Mouse (Mus musculus) A20 (cell line): ENCODE measurements around the gene Cideb.

Source experiments
- DNase-seq: peaks from one replicate; pipeline ENCODE4 v3.0.0-alpha.2; 2011; ENCODE audit warnings: low read depth, low spot score

The Cideb gene

DNA sequence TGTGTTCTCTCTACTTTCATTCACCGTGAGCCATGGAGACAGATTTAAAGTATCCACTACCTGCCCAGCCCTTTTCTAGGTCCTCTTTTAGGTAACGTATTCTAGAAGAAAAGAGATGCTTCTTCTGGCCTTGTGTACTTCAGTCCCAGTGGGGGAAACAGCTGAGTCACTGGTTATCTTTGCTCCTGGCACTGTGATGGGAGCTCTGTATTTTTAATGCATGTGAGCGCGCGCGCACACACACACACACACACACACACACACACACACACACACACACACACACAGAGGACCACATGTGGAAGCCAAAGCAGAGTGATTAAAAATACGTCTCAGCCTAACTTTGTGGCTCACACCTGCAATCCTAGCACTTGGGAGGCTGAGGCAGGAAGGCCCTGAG lies 34.8 kb downstream of the Cideb start:
- peak; percentile 50 for DNase-seq

DNA sequence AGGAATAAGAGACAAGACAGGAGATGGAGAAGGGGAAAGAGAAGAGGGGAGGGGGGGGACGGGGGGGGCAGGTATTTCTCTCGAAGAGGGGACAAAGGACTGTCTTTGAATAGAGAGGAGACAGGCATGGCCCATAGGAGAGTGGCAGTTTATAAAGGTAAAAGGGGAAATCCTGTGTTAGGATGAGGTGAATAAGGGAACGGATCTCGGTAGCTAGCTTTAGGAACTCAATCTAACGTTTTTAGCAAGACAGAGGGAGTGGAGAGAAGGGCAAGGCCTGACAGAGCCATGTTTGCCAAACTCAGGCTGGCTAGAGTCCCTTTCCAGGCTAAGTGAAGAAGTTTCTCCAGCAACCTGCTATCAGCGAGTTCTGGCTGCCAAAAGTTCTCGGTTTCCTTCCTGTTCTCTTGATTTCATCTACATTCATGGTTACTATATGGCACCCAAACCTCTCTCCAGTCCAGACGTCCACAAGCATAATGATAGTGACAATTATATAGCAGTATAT lies 35.8 kb downstream of the Cideb start:
- no peak for DNase-seq

DNA sequence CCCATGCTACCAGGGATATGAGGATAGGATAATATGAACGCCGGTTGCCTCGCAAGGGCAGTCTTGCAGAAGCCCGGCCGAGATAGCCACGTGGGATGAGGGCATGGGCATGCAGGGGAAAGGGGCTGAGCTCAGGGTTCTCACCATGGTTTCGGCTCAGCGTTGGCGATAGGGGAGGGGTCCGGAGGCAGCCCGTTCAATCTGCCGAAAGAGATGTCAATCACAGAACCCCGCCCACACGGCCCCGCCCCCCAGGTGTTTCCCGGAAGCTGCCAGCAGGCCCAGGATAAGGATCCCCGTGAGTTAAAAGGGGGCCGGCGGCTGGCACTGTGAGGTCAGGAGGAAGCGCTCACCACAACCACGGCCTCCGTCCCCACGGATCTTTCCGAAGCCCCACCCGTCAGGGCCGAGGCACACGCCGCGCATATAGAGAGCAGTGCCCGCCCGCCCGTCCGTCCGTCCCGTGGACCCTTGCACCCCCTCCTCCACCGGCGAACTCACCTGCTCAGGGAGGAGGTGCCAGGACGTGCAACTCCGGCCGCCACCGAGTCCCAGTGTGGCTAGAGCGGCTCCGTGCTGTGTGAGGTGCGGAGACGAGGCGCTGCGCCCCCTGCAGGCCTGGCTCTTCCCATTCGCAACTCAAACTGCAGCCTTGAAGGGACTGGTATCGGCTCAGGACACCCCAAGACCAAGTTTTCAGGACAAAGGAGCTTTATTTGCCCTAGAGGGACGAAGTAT lies 36.4 kb downstream of the Cideb start, which contains the start of gene Rabggta:
Rabggta (minus strand) TSS at position 564 of the 738 bp plus-strand sequence.
- peak; percentile 98 for DNase-seq

DNA sequence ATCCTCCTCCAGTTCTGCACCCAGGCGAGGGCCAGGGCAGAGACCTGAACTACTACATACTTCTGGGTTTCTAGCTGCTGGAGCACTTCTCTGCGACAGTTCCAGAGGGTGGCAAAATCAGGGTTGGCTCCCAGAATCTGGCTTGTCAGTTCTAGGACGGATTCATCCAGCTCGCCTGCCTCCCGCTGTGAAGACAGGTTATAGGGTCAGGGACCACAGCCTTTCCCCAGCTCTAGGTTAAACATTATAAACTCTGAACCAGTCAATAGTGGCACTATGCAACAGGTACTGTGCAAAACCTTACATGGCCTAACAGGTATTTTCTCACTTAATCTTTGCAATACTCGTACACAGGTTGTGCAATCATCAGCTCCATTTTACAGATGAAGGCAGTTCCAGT lies 37.2 kb downstream of the Cideb start:
- DNase-seq = no peak

DNA sequence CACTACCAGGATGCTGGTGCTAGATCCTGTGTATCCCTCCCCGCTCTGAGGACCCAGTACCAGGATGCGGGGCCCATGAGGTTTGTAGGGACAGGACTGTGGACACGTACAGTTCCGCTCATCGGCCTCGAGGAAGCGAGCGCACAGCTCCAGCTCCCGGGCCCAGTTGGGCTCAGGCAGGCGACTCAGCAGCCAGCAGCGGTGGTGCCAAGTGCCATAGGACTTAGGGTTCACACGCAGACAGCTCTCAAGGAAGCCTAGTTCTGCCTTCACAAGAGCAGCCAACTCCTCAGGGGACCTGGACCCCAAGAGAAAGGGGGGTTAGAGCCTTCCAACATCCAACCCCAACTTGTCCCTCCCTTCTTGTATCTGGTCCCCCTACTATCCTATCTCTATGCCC lies 37.6 kb downstream of the Cideb start:
- no peak for DNase-seq

DNA sequence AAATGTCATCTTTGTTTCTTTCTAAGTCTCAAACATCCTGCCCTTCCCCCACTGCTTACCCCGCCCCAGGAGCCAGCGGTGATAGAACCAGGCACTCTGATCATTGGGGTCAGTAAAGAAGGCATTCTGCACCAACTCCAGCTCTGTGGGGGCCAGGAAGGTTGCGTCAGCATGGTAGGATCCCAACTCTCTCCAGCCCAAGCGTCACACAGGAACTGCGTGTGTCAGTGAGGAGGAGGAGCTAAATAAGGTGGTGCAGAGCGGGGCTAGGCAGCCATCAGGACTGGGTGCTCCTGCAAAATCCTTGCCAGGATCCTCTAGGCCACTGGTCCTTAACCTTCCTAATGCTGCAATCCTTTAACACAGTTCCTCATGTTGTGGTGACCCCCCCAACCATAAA lies 38.5 kb downstream of the Cideb start:
- DNase-seq = no peak

DNA sequence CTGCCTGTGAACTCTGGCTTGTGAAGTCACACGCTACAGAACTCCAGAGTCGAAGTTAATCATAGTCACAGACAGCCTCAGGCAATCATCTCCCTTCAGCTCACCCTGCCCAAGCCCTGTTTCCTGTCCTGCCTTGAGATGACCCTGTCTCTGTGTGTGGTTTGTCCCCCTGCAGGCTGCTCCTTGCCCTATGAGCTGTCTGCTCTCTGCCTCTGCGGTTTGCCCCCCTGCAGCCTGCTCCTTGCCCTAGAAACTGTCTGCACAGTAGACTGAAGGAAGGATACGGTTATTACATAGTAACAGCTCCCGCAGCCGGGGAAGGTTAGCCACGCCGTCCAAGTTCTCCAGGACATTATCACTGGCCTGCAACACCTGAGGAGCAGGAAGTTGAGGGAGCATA lies 41.4 kb downstream of the Cideb start:
- DNase-seq = no peak

DNA sequence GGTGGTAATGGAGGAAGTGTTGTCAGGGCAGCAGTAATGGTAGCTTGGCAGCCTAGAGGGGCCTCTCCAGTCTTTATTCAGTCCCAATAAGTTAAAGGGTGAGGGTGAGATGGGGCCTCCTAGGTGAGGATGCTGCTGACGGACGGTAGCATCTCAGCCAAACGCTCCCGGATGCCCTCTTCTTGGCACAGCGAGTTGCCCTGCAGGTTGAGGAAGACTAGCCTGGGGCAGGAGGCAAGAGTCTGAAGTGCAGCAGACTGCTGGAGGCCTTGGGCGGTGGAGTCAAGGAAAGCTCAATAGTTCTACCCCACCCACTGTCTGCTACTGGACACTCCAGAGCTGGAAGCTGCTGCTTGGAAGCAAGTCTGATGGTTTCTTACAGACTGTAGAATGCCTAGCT lies 42.0 kb downstream of the Cideb start:
- no peak for DNase-seq

DNA sequence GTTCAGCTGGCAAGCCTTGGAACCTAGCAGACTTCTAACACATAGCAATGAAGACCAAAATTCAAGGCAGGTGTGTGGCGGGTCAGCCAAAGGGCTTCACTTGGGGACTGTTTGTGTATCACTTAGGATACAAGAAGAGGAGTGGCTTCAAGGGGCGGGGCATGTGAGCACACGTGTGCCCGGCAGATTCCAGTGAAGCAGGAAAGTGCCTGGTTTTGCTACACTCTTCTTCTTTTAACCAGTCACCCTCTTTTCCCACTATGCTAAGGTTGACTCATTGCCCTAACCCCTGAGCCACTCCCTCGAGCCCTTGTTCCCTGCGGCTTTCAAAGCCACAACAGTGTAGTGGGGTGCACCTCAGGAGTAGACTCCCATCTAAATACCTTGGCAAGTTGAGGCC lies 43.4 kb downstream of the Cideb start:
- DNase-seq = no peak

DNA sequence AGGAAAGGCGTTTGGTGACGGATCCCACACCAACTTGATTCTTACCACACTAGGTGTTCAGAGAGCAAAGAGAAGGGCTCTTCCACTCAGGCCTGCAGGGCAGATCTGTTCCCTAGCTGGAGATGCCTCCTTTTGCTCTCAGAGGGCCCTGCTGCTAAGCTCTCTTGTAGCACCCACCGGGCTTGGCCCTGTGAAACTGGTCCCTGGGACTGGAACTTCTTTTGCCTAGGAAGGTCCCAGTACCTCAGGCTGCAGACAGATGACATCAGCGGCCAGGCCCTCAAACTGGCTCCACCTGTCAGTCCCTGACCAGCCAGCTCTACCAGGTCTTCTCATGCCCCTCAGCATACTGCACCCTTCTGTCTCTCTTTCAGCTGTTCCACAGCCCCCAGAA lies 44.5 kb downstream of the Cideb start, which contains the start of gene Tgm1:
Tgm1 (minus strand) TSS at position 198 of the 394 bp plus-strand sequence.
- no peak for DNase-seq

DNA sequence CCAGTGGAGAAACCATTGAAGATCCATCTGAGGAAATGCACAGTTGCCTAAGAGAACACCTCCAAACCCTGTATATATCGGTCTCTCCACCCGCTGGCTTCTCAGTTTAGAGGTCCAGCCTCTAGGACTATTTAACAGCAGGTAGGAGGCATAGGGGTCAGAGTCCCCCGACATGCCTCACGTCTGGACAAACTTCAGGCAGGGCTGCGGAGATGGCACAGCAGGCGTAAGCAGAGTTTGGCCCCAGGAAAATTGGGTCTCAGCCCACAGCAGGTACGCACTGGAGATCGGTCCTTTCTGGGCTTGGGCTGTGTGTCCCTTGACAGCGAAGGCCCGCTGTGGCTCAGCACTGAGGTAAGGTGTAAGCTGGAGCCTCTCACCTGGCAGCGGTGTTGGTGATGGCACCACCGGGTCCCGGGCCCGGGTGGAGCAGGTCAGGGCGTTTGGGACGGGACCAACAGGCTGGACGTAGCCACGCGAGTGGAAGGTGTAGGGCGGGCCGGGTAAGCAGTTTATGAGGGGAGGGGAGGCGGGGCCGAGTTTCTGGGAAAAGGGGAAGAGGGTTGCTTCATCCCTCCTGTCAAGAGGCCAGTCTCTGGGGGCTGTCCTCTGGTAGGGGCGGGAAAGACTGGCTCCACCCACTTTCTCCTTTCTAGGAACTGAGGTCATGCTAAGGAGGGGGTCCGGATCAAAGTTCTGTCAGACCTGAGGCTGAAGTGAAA lies 45.1 kb downstream of the Cideb start:
- no peak for DNase-seq

DNA sequence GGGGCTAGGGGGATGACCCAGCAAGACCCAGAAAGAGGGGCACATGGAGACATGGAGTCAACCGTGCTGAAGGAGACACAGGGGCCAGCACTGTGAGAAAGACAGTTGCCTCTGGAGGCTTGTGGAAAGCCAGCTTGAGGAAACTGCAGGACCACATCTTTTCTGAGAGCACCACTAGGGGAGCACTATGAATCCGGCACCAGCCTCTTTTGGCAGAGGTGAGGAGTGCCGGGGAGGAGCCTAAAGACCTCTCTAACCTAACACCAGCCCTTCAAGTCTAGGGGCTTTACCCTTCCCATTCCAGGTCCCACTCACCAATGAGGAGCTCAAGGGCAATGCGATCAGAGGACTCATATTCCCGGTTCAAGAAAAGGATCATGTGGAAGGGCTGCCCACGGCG lies 46.5 kb downstream of the Cideb start:
- no peak for DNase-seq

DNA sequence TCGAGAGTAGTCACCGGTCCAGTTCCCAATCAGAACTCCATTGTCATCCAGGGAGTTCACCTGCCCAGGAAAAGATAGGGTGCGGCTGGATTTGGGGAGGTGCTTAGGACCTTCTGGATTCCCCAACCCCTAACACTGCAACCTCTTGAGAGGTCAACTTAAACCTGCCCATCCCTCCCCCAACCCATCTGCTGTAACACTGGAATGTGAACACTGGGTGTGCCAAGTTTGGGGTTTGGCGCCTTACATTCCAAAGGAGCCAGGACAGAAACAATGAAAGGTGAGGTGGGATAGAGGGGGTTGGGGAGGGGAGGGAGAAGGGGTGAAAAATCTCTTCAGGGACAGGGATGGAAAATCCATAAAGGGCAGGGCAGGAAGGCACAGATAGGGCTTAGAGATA lies 48.7 kb downstream of the Cideb start:
- no peak for DNase-seq

DNA sequence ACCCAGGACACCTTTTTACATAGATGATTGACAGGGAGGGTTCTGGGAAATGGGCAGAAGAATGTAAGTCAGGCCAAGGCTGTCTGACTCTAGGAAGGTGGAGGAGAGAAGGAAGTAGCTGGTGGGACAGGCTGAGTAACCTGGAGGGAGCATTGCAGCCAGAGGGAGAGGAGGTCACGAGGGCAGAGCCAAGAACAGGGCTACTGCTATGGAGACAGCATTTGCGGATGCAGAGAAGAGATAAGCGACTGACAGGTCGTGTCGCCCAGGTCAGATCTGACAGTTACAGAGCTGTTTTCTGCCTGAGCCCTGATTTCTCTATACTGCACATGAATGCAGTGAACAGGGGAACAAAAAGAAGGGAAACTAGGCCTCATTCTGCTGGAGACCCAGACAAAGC lies 50.9 kb downstream of the Cideb start:
- DNase-seq = no peak

DNA sequence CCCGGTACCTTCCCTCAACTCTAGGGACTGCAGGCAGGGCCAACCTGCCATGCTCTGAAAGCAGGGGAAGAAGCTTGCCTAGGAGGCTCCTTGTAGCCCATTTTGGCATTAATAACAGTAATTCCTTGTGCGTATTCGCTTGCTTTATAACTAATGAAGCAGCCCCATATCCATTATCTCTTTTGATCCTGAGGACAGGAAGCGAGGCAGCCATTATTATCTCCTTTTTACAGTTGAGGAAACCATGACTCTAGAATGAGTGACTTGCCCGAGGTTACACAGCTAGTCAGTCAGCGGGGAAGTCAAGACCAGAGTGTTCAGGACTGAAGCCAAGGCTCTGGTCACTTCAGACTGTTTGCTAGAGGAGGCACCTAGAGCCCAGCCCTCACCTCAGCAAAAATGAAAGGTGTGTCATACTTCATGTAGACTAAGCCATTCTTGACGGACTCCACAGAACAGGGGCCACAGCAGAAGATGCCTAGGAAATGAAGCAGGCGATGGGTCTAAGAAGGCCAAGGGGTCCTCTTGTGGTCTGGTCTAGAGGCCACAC lies 52.1 kb downstream of the Cideb start:
- DNase-seq = no peak
